Comparison of ENCODE assay signal across 16 mouse cellular contexts in the genomic region with DNA sequence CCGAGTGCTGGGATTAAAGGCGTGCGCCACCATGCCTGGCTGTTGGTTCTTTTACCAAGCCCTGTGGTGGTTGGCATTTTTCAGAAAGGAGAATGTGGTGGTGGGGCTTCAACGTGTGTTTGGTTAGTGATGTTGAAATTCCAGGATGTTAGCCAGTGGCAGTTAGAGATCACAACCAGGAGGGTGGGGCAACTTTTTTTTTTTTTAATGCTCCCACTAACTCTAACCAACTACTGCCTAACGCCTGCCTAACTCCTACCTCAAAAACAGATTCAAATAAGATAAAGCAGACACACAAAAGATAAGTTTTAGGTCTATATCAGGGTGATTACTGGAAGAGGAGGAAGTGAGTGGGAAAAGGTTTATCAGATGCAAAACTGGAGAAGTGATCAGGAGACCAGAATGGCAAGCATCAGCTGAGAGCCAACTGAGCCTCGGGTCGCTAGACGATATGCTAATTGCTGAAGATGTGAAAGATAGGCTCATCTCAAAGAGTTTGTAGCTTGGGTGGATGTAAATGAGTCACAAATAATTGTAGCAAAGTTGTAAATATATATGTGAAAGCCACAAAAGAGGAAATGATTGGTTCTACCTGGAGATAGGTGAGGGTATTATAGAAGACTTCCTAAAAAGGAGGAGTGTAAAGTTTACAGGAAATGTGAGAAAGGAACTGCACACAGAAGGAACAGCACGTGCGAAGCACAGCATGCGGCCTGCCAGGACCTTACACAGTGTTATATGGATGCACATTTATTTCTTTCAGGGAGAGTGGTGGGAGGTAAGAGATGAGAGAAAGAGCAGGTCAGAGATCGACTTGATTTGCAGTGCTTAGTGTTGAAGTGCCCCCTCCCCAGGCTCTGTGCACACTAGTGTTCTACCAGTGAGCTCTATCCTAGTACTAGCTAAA.
"Had no signal": no experiment of that assay in that cellular context is flagged by ENCODE, and none has a peak within 500 bp of the region (broad histone marks: within the 10 kb centered on the region; RNA-seq: fewer than 3 reads in every experiment).

No protein-coding gene starts in this region.

- H3K27ac ChIP-seq: liver, embryonic 14.5 days; lung, embryonic 15.5 days; stomach, postnatal 0 days had no signal

- H3K4me2 ChIP-seq: lung, embryonic 15.5 days; midbrain, embryonic 11.5 days had no signal

- H3K9ac ChIP-seq: liver, embryonic 14.5 days; lung, embryonic 15.5 days had no signal

- H3K27me3 ChIP-seq: lung, embryonic 15.5 days had no signal

- H3K9me3 ChIP-seq: lung, embryonic 15.5 days; megakaryocyte, embryonic 14.5 days had no signal

- H3K4me3 ChIP-seq: lung, embryonic 15.5 days; megakaryocyte, embryonic 14.5 days had no signal

- H3K36me3 ChIP-seq: lung, embryonic 15.5 days had no signal

- H3K4me1 ChIP-seq: lung, embryonic 15.5 days had no signal

- DNase-seq: kidney, adult 18-20 months; kidney, adult 9 months; kidney, postnatal 14 days; kidney, postnatal 4 days; lung, adult 18-20 months; lung, postnatal 10 days; lung, postnatal 4 days; midbrain, embryonic 14.5 days; thymus, adult 2 months; thymus, postnatal 14 days; thymus, postnatal 4 days had no signal
